ENCODE assay signal across 38 mouse cellular contexts in genomic region chr6:120306859-120307594, GRCm38 (mm10). TPM values are rescaled to one million over a fixed set of nuclear protein-coding genes. Genes with fewer than 3 reads are reported as not detected.
DNase-seq lines count a peak whose midpoint lies in the region; ATAC-seq and TF ChIP-seq lines count a peak whose summit lies in the region.
"Had no signal": no experiment of that assay in that cellular context is flagged by ENCODE, and none has a peak within 500 bp of the region (broad histone marks: within the 10 kb centered on the region; RNA-seq: fewer than 3 reads in every experiment).

No protein-coding gene starts in this region.

- no peak overlapping the region for H3K9ac ChIP-seq in lung, embryonic 14.5 days
- H3K9ac ChIP-seq in MEL (ENCODE audit: control insufficient read depth, low read depth, low read length, poor library complexity, severe bottlenecking), result no peak overlapping the region
- no peak overlapping the region for H3K9ac ChIP-seq in forebrain, embryonic 12.5 days
- H3K9ac ChIP-seq in kidney, embryonic 16.5 days (replicated peaks; ENCODE audit: low read length), result no peak overlapping the region
- H3K9ac ChIP-seq: embryonic facial prominence, embryonic 13.5 days; forebrain, postnatal 0 days; heart, embryonic 13.5 days; hindbrain, embryonic 15.5 days; kidney, embryonic 15.5 days; limb, embryonic 13.5 days; midbrain, embryonic 15.5 days had no signal

- peak; percentile 88 for DNase-seq in heart, adult 11 months
- DNase-seq in heart, embryonic 10.5 days (ENCODE audit: low spot score), result no peak
- DNase-seq in lung, embryonic 14.5 days, result peak; percentile 44
- DNase-seq in lung, adult 18-20 months, result no peak
- DNase-seq in MEL (ENCODE audit: low read depth, low spot score), result peak; percentile 27
- DNase-seq: adrenal gland, postnatal 25 days; cerebellum, adult 11-12 months; cerebellum, adult 9-11 months; embryo, embryonic 11 days; forebrain, postnatal 0 days; kidney, adult 18-20 months; kidney, postnatal 4 days; lung, postnatal 14 days; thymus, adult 2 months; thymus, postnatal 36 days had no signal

- H3K4me2 ChIP-seq in lung, embryonic 14.5 days, result no peak overlapping the region
- no peak overlapping the region for H3K4me2 ChIP-seq in forebrain, embryonic 12.5 days
- H3K4me2 ChIP-seq in kidney, embryonic 16.5 days (replicated peaks; ENCODE audit: low read depth, low read length), result no peak overlapping the region
- H3K4me2 ChIP-seq: embryonic facial prominence, embryonic 13.5 days; heart, embryonic 13.5 days; hindbrain, embryonic 15.5 days; kidney, embryonic 15.5 days; limb, embryonic 13.5 days; liver, embryonic 11.5 days; midbrain, embryonic 15.5 days had no signal

- ATAC-seq in lung, embryonic 14.5 days (ENCODE audit: insufficient read depth), result peak; percentile 31; the same call in 1 of the 2 replicates
- no peak for ATAC-seq in forebrain, embryonic 12.5 days (ENCODE audit: low FRiP score)
- ATAC-seq in kidney, embryonic 16.5 days (ENCODE audit: low FRiP score, low TSS enrichment), result no peak
- ATAC-seq: forebrain, postnatal 0 days; inflammation-experienced regulatory T-cells, adult 6 months; midbrain, embryonic 15.5 days; Patski had no signal

- H3K79me2 ChIP-seq in MEL (ENCODE audit: control insufficient read depth, insufficient read depth, low read length, poor library complexity), result no peaks in the 10 kb centered on the region

- 86% methylated on average over 3 of the region's 3 CpGs for WGBS in heart, embryonic 10.5 days
- WGBS in lung, embryonic 14.5 days, result 66% methylated on average over 3 of the region's 3 CpGs
- 82% methylated on average over 3 of the region's 3 CpGs for WGBS in forebrain, embryonic 12.5 days
- 90% methylated on average over 3 of the region's 3 CpGs for WGBS in kidney, embryonic 16.5 days

- H3K4me3 ChIP-seq in heart, embryonic 10.5 days, result no peak overlapping the region
- no peak overlapping the region for H3K4me3 ChIP-seq in lung, embryonic 14.5 days (ENCODE audit: low read depth, low read length)
- no peak overlapping the region for H3K4me3 ChIP-seq in MEL (ENCODE audit: control insufficient read depth in 1 of 2, insufficient read depth in 1 of 2, low read depth in 2 of 2, low read length in 2 of 2)
- H3K4me3 ChIP-seq in forebrain, embryonic 12.5 days (replicated peaks), result no peak overlapping the region
- no peak overlapping the region for H3K4me3 ChIP-seq in kidney, embryonic 16.5 days (ENCODE audit: low read length)
- H3K4me3 ChIP-seq: embryonic facial prominence, embryonic 13.5 days; erythroblast, embryonic 14.5 days; heart, embryonic 13.5 days; hindbrain, embryonic 15.5 days; kidney, embryonic 15.5 days; limb, embryonic 13.5 days; midbrain, embryonic 10.5 days; midbrain, embryonic 15.5 days had no signal

- H3K36me3 ChIP-seq in heart, embryonic 10.5 days, result no peaks in the 10 kb centered on the region
- no peaks in the 10 kb centered on the region for H3K36me3 ChIP-seq in lung, embryonic 14.5 days (ENCODE audit: insufficient read depth)
- H3K36me3 ChIP-seq in MEL (ENCODE audit: control insufficient read depth in 1 of 2, insufficient read depth in 2 of 2, low read length in 2 of 2), result peaks cover 0 to 7% of the 10 kb centered on the region in 2 experiments; a peak in 2 of 4 replicates
- no peaks in the 10 kb centered on the region for H3K36me3 ChIP-seq in forebrain, embryonic 12.5 days (replicated peaks)
- no peaks in the 10 kb centered on the region for H3K36me3 ChIP-seq in kidney, embryonic 16.5 days (ENCODE audit: insufficient read depth, low read length)
- H3K36me3 ChIP-seq: embryonic facial prominence, embryonic 13.5 days; G1E; heart, embryonic 13.5 days; hindbrain, embryonic 15.5 days; kidney, embryonic 15.5 days; limb, embryonic 13.5 days; midbrain, embryonic 10.5 days; midbrain, embryonic 15.5 days had no signal

- no peak for TF ChIP-seq POLR2A in MEL (IDR thresholded peaks at IDR 0.05; ENCODE audit: control insufficient read depth in 1 of 2, insufficient read depth in 1 of 2, low read depth in 1 of 2, low read length in 2 of 2, poor library complexity in 1 of 2)

- TF ChIP-seq EP300 in MEL (IDR thresholded peaks at IDR 0.05; ENCODE audit: low read depth in 1 of 2, low read length in 2 of 2), result no peak

- H3K4me1 ChIP-seq in heart, embryonic 10.5 days, result peaks cover 18% of the 10 kb centered on the region
- no peaks in the 10 kb centered on the region for H3K4me1 ChIP-seq in lung, embryonic 14.5 days (ENCODE audit: insufficient read depth)
- H3K4me1 ChIP-seq in MEL (ENCODE audit: control insufficient read depth in 1 of 2, insufficient read depth in 2 of 2, low read length in 2 of 2), result peaks cover 0 to 11% of the 10 kb centered on the region in 2 experiments; a peak in 2 of 4 replicates
- 0 out of 2 replicates have a peak, but pooled peaks cover 4% of the 10 kb centered on the region for H3K4me1 ChIP-seq in forebrain, embryonic 12.5 days
- H3K4me1 ChIP-seq in kidney, embryonic 16.5 days (ENCODE audit: insufficient read depth, low read length), result 0 out of 2 replicates have a peak, but pooled peaks cover 6% of the 10 kb centered on the region
- H3K4me1 ChIP-seq: hindbrain, embryonic 15.5 days; midbrain, embryonic 15.5 days had no signal

- TF ChIP-seq RAD21 in MEL (IDR thresholded peaks at IDR 0.05; ENCODE audit: low read depth, low read length), result no peak

- TF ChIP-seq CTCF in lung, embryonic 14.5 days (IDR thresholded peaks at IDR 0.05; ENCODE audit: low read depth), result no peak
- no peak for TF ChIP-seq CTCF in MEL (IDR thresholded peaks at IDR 0.05 in 2 of 3, conservative IDR thresholded peaks at IDR 0.05 in 1 of 3; ENCODE audit: control insufficient read depth in 1 of 3, insufficient read depth in 1 of 3, low read depth in 2 of 3, low read length in 3 of 3, poor library complexity in 1 of 3, severe bottlenecking in 1 of 3)

- H3K27me3 ChIP-seq in heart, embryonic 10.5 days (ENCODE audit: insufficient read depth, poor library complexity, severe bottlenecking), result peaks cover 5% of the 10 kb centered on the region; the same call in 1 of the 2 replicates
- H3K27me3 ChIP-seq in lung, embryonic 14.5 days (ENCODE audit: insufficient read depth, low read length), result no peaks in the 10 kb centered on the region
- peaks cover 0 to 1% of the 10 kb centered on the region in 2 experiments; a peak in 1 of 4 replicates for H3K27me3 ChIP-seq in MEL (ENCODE audit: control insufficient read depth in 1 of 2, insufficient read depth in 2 of 2, low read length in 2 of 2)
- no peaks in the 10 kb centered on the region for H3K27me3 ChIP-seq in forebrain, embryonic 12.5 days
- no peaks in the 10 kb centered on the region for H3K27me3 ChIP-seq in kidney, embryonic 16.5 days (ENCODE audit: insufficient read depth, low read length)
- H3K27me3 ChIP-seq: embryonic facial prominence, embryonic 13.5 days; hindbrain, embryonic 15.5 days; limb, embryonic 13.5 days; midbrain, embryonic 15.5 days; Patski had no signal

- H3K27ac ChIP-seq in heart, embryonic 10.5 days, result no peak overlapping the region
- no peak overlapping the region for H3K27ac ChIP-seq in lung, embryonic 14.5 days (ENCODE audit: low read depth)
- H3K27ac ChIP-seq in MEL (ENCODE audit: control insufficient read depth, low read depth, low read length), result no peak overlapping the region
- no peak overlapping the region for H3K27ac ChIP-seq in forebrain, embryonic 12.5 days
- no peak overlapping the region for H3K27ac ChIP-seq in kidney, embryonic 16.5 days (ENCODE audit: low read length)
- H3K27ac ChIP-seq: embryonic facial prominence, embryonic 13.5 days; heart, embryonic 13.5 days; hindbrain, embryonic 15.5 days; kidney, embryonic 15.5 days; limb, embryonic 13.5 days; midbrain, embryonic 10.5 days; midbrain, embryonic 15.5 days had no signal

- no peaks in the 10 kb centered on the region for H3K9me3 ChIP-seq in heart, embryonic 10.5 days
- no peaks in the 10 kb centered on the region for H3K9me3 ChIP-seq in lung, embryonic 14.5 days (ENCODE audit: low read depth, low read length)
- H3K9me3 ChIP-seq in MEL (replicated peaks; ENCODE audit: insufficient read depth, low read length), result no peaks in the 10 kb centered on the region
- H3K9me3 ChIP-seq in forebrain, embryonic 12.5 days, result no peaks in the 10 kb centered on the region
- H3K9me3 ChIP-seq in kidney, embryonic 16.5 days (ENCODE audit: low read length), result no peaks in the 10 kb centered on the region
- H3K9me3 ChIP-seq: embryonic facial prominence, embryonic 13.5 days; G1E; heart, embryonic 13.5 days; hindbrain, embryonic 15.5 days; kidney, embryonic 15.5 days; limb, embryonic 13.5 days; midbrain, embryonic 10.5 days; midbrain, embryonic 15.5 days had no signal

RNA-seq across cellular contexts. Expression of gene B4galnt3, which starts 12.7 kb away (rescaled TPM):
- polyA plus RNA-seq in heart, embryonic 10.5 days (2016; fragmentation: Nextera tagmentation; extraction: Ambion mirVana), result 0.40 and 0.79 TPM in 2 replicates
- polyA plus RNA-seq in lung, embryonic 14.5 days (2014; fragmentation: Nextera tagmentation; extraction: Ambion mirVana), result 0.08 and 0.09 TPM in 2 replicates
- total RNA-seq in MEL (2012; rRNA removed), result 0.78 and 1.5 TPM in 2 replicates
- 1 to 10 TPM in 1 of 2 experiments, not detected in 1; 1.3 TPM for polyA plus RNA-seq in MEL (2012; ENCODE audit: insufficient read depth in 1 of 2, insufficient read length in 2 of 2, low read depth in 1 of 2, low replicate concordance in 2 of 2, missing spikeins in 1 of 2)
- 0.22 and 0.41 TPM in 2 replicates for polyA plus RNA-seq in forebrain, embryonic 12.5 days (2016; fragmentation: Nextera tagmentation; extraction: Ambion mirVana)
- 2.4 and 2.6 TPM in 2 replicates for polyA plus RNA-seq in kidney, embryonic 16.5 days (2015; fragmentation: Nextera tagmentation; extraction: Ambion mirVana)
- total RNA-seq: G1E; hematopoietic stem cell, adult 5-6 weeks had no signal
- polyA plus RNA-seq: forebrain, embryonic 11.5 days; G1E had no signal

RNA-seq across cellular contexts. Expression of gene D330020A13Rik, which starts 12.9 kb away (rescaled TPM):
- polyA plus RNA-seq in heart, embryonic 10.5 days (2016; fragmentation: Nextera tagmentation; extraction: Ambion mirVana), result 0.27 TPM in 1 of 2 replicates, not detected in the other
- not detected in 2 replicates for polyA plus RNA-seq in lung, embryonic 14.5 days (2014; fragmentation: Nextera tagmentation; extraction: Ambion mirVana)
- total RNA-seq in MEL (2012; rRNA removed), result not detected in 2 replicates
- polyA plus RNA-seq in MEL (2012; ENCODE audit: insufficient read depth in 1 of 2, insufficient read length in 2 of 2, low read depth in 1 of 2, low replicate concordance in 2 of 2, missing spikeins in 1 of 2), result not detected
- polyA plus RNA-seq in forebrain, embryonic 12.5 days (2016; fragmentation: Nextera tagmentation; extraction: Ambion mirVana), result 0.28 TPM in 1 of 2 replicates, not detected in the other
- polyA plus RNA-seq in kidney, embryonic 16.5 days (2015; fragmentation: Nextera tagmentation; extraction: Ambion mirVana), result 0.65 and 0.76 TPM in 2 replicates
- total RNA-seq: forebrain, postnatal 0 days; G1E; gastrocnemius, adult 8-10 months; hematopoietic stem cell, adult 5-6 weeks; layer of hippocampus, adult 8-10 months; layer of hippocampus, postnatal 25 days; left cerebral cortex, adult 8-10 months; left cerebral cortex, postnatal 36 days had no signal
- polyA plus RNA-seq: erythroblast, embryonic 14.5 days; forebrain, embryonic 11.5 days; forebrain, postnatal 0 days; G1E; heart, embryonic 13.5 days; inflammation-experienced regulatory T-cells, adult 6 months; liver, embryonic 11.5 days; liver, embryonic 16.5 days; midbrain, embryonic 10.5 days; midbrain, embryonic 15.5 days; neural tube, embryonic 11.5 days; thymus, adult 2 months had no signal

RNA-seq across cellular contexts. Expression of gene Kdm5a, which starts 56.9 kb away (rescaled TPM):
- 36.9 and 38.9 TPM in 2 replicates for polyA plus RNA-seq in heart, embryonic 10.5 days (2016; fragmentation: Nextera tagmentation; extraction: Ambion mirVana)
- polyA plus RNA-seq in lung, embryonic 14.5 days (2014; fragmentation: Nextera tagmentation; extraction: Ambion mirVana), result 46.3 and 52.2 TPM in 2 replicates
- total RNA-seq in MEL (2012; rRNA removed), result 45.7 and 51.7 TPM in 2 replicates
- polyA plus RNA-seq in MEL (2012; ENCODE audit: insufficient read depth in 1 of 2, insufficient read length in 2 of 2, low read depth in 1 of 2, low replicate concordance in 2 of 2, missing spikeins in 1 of 2), result 100 to 1,000 TPM; 121 to 303 TPM
- polyA plus RNA-seq in forebrain, embryonic 12.5 days (2016; fragmentation: Nextera tagmentation; extraction: Ambion mirVana), result 60.6 and 65.3 TPM in 2 replicates
- polyA plus RNA-seq in kidney, embryonic 16.5 days (2015; fragmentation: Nextera tagmentation; extraction: Ambion mirVana), result 44.8 and 54.4 TPM in 2 replicates

RNA-seq across cellular contexts. Expression of gene Ccdc77, which starts 57.1 kb away (rescaled TPM):
- 23.0 and 24.7 TPM in 2 replicates for polyA plus RNA-seq in heart, embryonic 10.5 days (2016; fragmentation: Nextera tagmentation; extraction: Ambion mirVana)
- polyA plus RNA-seq in lung, embryonic 14.5 days (2014; fragmentation: Nextera tagmentation; extraction: Ambion mirVana), result 24.8 and 26.5 TPM in 2 replicates
- total RNA-seq in MEL (2012; rRNA removed), result 14.4 and 16.6 TPM in 2 replicates
- polyA plus RNA-seq in MEL (2012; ENCODE audit: insufficient read depth in 1 of 2, insufficient read length in 2 of 2, low read depth in 1 of 2, low replicate concordance in 2 of 2, missing spikeins in 1 of 2), result 10 to 100 TPM in 1 of 2 experiments, not detected in 1; 17.9 TPM
- polyA plus RNA-seq in forebrain, embryonic 12.5 days (2016; fragmentation: Nextera tagmentation; extraction: Ambion mirVana), result 23.9 and 28.3 TPM in 2 replicates
- 25.5 and 25.8 TPM in 2 replicates for polyA plus RNA-seq in kidney, embryonic 16.5 days (2015; fragmentation: Nextera tagmentation; extraction: Ambion mirVana)

Comparison
In these comparisons a context has a peak if more than half of its experiments do, and no peak if none do; other contexts are left out.
1. DNase-seq: peak in heart, adult 11 months (single experiment), lung, embryonic 14.5 days (single experiment) and MEL (single experiment); none in heart, embryonic 10.5 days (single experiment) and lung, adult 18-20 months (0 of 2).